Mouse (Mus musculus) kidney, adult 10 weeks (tissue): Measurements from ENCODE around the gene Gm5141. TPM values are rescaled to one million over a fixed set of nuclear protein-coding genes. Genes with fewer than 3 reads are reported as not detected.

Experiments
- polyA plus RNA-seq: library from polyadenylated mRNA; stranded (reverse); fragments of 350-450 nt; fragmentation: Illumina TruSeq; extraction: RNeasy Lipid Tissue Mini Kit (QIAGEN cat#74804); gene quantifications from one replicate; pipeline ENCODE4 v1.2.3, GENCODE M21; 2014; ENCODE audit warnings: low read depth, low replicate concordance

Gene Gm5141
- polyA plus RNA-seq = 9.4 TPM

GRCm38 (mm10) chr13:62785199-62786134, at the start of gene Gm5141:
TSS of gene Gm5141 (minus strand) at chr13:62785808.

GRCm38 (mm10) chr13:62760432-62761415, 24.9 kb downstream of the Gm5141 start, which contains the start of gene Platr25:
TSS of gene Platr25 (minus strand) at chr13:62760709.

Other genes starting within 250 kb of the Gm5141 start
- gene Zfp935, start 227.3 kb downstream of the Gm5141 start, polyA plus RNA-seq = 18.3 TPM
- 26.4 TPM for gene Zfp934, start 214.6 kb downstream of the Gm5141 start, polyA plus RNA-seq
- 5.7 TPM for gene 6720489N17Rik, start 161.6 kb downstream of the Gm5141 start, polyA plus RNA-seq
- gene Platr25, start 25.1 kb downstream of the Gm5141 start, polyA plus RNA-seq = 20.1 TPM
- 13.7 TPM for gene Fbp2, start 72.6 kb upstream of the Gm5141 start, polyA plus RNA-seq
- 604 TPM for gene Fbp1, start 102.5 kb upstream of the Gm5141 start, polyA plus RNA-seq
- 26.8 TPM for gene 2010111I01Rik, start 179.1 kb upstream of the Gm5141 start, polyA plus RNA-seq